Mouse (Mus musculus) kidney, embryonic 15.5 days (tissue): Measurements from ENCODE around the gene Slc11a1. TPM values are rescaled to one million over a fixed set of nuclear protein-coding genes. Genes with fewer than 3 reads are reported as not detected.
A peak's percentile ranks its signal among the peaks of the same experiment; 100 is the strongest.

Experiments used
- ATAC-seq: fragments of 200-750 bp; cut with Nextera tagmentation; replicated peaks from 2 replicates; pipeline ENCODE4 v1.8.0; 2017; ENCODE audit warnings: moderate TSS enrichment; ENCODE audit not compliant: low FRiP score
- H3K27ac ChIP-seq: fragments of 300-500 bp; sonication (generic); 2 replicates; pipeline ENCODE4 v1.5.1; 2015; ENCODE audit warnings: mild to moderate bottlenecking, inconsistent platforms
- H3K27me3 ChIP-seq: fragments of 300-500 bp; sonication (generic); 2 replicates; pipeline ENCODE4 v1.6.1; 2015; ENCODE audit warnings: inconsistent platforms
- H3K36me3 ChIP-seq: fragments of 300-500 bp; sonication (generic); 2 replicates; pipeline ENCODE4 v1.6.1; 2015; ENCODE audit warnings: inconsistent platforms
- H3K4me1 ChIP-seq: fragments of 300-500 bp; sonication (generic); 2 replicates; pipeline ENCODE4 v1.6.1; 2015; ENCODE audit warnings: inconsistent platforms
- H3K4me2 ChIP-seq: fragments of 300-500 bp; sonication (generic); 2 replicates; pipeline ENCODE4 v1.6.1; 2015; ENCODE audit warnings: moderate library complexity, mild to moderate bottlenecking, inconsistent platforms
- H3K4me3 ChIP-seq: fragments of 300-500 bp; sonication (generic); replicated peaks from 2 replicates; pipeline ENCODE4 v1.5.1; 2015; ENCODE audit warnings: mild to moderate bottlenecking, inconsistent platforms
- H3K9ac ChIP-seq: fragments of 300-500 bp; sonication (generic); 2 replicates; pipeline ENCODE4 v1.6.1; 2015; ENCODE audit warnings: mild to moderate bottlenecking, inconsistent platforms
- H3K9me3 ChIP-seq: fragments of 300-500 bp; sonication (generic); replicated peaks from 2 replicates; pipeline ENCODE4 v1.6.1; 2016; ENCODE audit warnings: inconsistent platforms
- WGBS: fragments of 180-500 bp; shearing (Covaris S2); methylation state at CpG from one replicate; pipeline ENCODE4 v1.1.7; 2015; ENCODE audit warnings: mixed read lengths; 5-methylcytosine and 5-hydroxymethylcytosine counted together
- polyA plus RNA-seq: library from polyadenylated mRNA; unstranded; fragments of >200 nt; fragmentation: Nextera tagmentation; extraction: Ambion mirVana; gene quantifications from 2 replicates; pipeline ENCODE4 v1.2.1, GENCODE M21; 2015

The Slc11a1 gene
- polyA plus RNA-seq, 1 experiment from 2014 or later: 5.9 TPM

GRCm38 (mm10) chr1:74400531-74400930 is 25.5 kb downstream of the Slc11a1 start:
- H3K4me3 ChIP-seq: no peak overlapping the region
- H3K36me3 ChIP-seq: no peaks in the 10 kb centered on the region
- no peaks in the 10 kb centered on the region for H3K27me3 ChIP-seq
- H3K4me2 ChIP-seq: no peak overlapping the region
- no peaks in the 10 kb centered on the region for H3K9me3 ChIP-seq
- WGBS: 76% methylated on average over 3 of the region's 3 CpGs
- H3K9ac ChIP-seq: no peak overlapping the region
- no peak for ATAC-seq
- H3K27ac ChIP-seq: no peak overlapping the region
- H3K4me1 ChIP-seq: peaks cover 18% of the 10 kb centered on the region

- Histone ChIP-seq H3K36me3 (no peaks in the 10 kb centered on the region), H3K27ac (no peak overlapping the region), H3K4me2 (no peak overlapping the region), H3K27me3 (no peaks in the 10 kb centered on the region), H3K9ac (no peak overlapping the region), H3K4me3 (no peak overlapping the region), H3K4me1 (peaks cover 18% of the 10 kb centered on the region), H3K9me3 (no peaks in the 10 kb centered on the region)
- ATAC-seq: no peak
- WGBS: 59% methylated on average over 16 of the region's 16 CpGs
Measured at GRCm38 (mm10) chr1:74401015-74401702, 26.2 kb downstream of the Slc11a1 start.

- WGBS: 93% methylated on average over 4 of the region's 4 CpGs
- H3K27me3 ChIP-seq: no peaks in the 10 kb centered on the region
- H3K4me3 ChIP-seq: no peak overlapping the region
- no peaks in the 10 kb centered on the region for H3K9me3 ChIP-seq
- H3K4me1 ChIP-seq: peaks cover 9% of the 10 kb centered on the region; the same call in 1 of the 2 replicates
- H3K9ac ChIP-seq: no peak overlapping the region
- H3K36me3 ChIP-seq: no peaks in the 10 kb centered on the region
- ATAC-seq: no peak
- no peak overlapping the region for H3K27ac ChIP-seq
- no peak overlapping the region for H3K4me2 ChIP-seq
Measured at GRCm38 (mm10) chr1:74404206-74404605, 29.2 kb downstream of the Slc11a1 start.

GRCm38 (mm10) chr1:74408589-74409504 is 33.9 kb downstream of the Slc11a1 start, which contains the start of gene Vil1:
Gene Vil1, plus strand, starts transcription at chr1:74409376.
- Histone ChIP-seq H3K36me3 (no peaks in the 10 kb centered on the region), H3K27me3 (no peaks in the 10 kb centered on the region), H3K27ac (peak within 1 kb of the TSS; percentile 56), H3K9me3 (no peaks in the 10 kb centered on the region), H3K4me2 (peak within 1 kb of the TSS; percentile 22), H3K4me1 (peaks cover 9% of the 10 kb centered on the region; the same call in 1 of the 2 replicates), H3K9ac (no peak within 1 kb of the TSS), H3K4me3 (no peak within 1 kb of the TSS; the same call in 1 of the 2 replicates)
- 33% methylated on average over 14 of the region's 15 CpGs for WGBS
- ATAC-seq: peak; percentile 58; the same call in 1 of the 2 replicates

GRCm38 (mm10) chr1:74411753-74412325 is 36.8 kb downstream of the Slc11a1 start:
- Histone ChIP-seq H3K9ac (no peak overlapping the region), H3K9me3 (no peaks in the 10 kb centered on the region), H3K4me2 (no peak overlapping the region), H3K27me3 (no peaks in the 10 kb centered on the region), H3K27ac (no peak overlapping the region), H3K4me1 (peaks cover 20% of the 10 kb centered on the region), H3K36me3 (no peaks in the 10 kb centered on the region), H3K4me3 (no peak overlapping the region)
- WGBS: 55% methylated on average over 2 of the region's 2 CpGs
- ATAC-seq: no peak

- no peaks in the 10 kb centered on the region for H3K9me3 ChIP-seq
- no peak overlapping the region for H3K4me2 ChIP-seq
- H3K36me3 ChIP-seq: no peaks in the 10 kb centered on the region
- no peaks in the 10 kb centered on the region for H3K27me3 ChIP-seq
- no peak for ATAC-seq
- peaks cover 20% of the 10 kb centered on the region for H3K4me1 ChIP-seq
- H3K9ac ChIP-seq: no peak overlapping the region
- 85% methylated on average over 8 of the region's 8 CpGs for WGBS
- H3K4me3 ChIP-seq: no peak overlapping the region
- no peak overlapping the region for H3K27ac ChIP-seq
Measured at GRCm38 (mm10) chr1:74412711-74413110, 37.7 kb downstream of the Slc11a1 start.

GRCm38 (mm10) chr1:74415143-74415542 is 40.1 kb downstream of the Slc11a1 start:
- no peak overlapping the region for H3K4me3 ChIP-seq
- H3K4me2 ChIP-seq: no peak overlapping the region
- no peak overlapping the region for H3K9ac ChIP-seq
- peak; percentile 70 for ATAC-seq
- 42% methylated on average over 4 of the region's 4 CpGs for WGBS
- no peak overlapping the region for H3K27ac ChIP-seq
- H3K27me3 ChIP-seq: no peaks in the 10 kb centered on the region
- H3K9me3 ChIP-seq: no peaks in the 10 kb centered on the region
- H3K4me1 ChIP-seq: peaks cover 26% of the 10 kb centered on the region
- no peaks in the 10 kb centered on the region for H3K36me3 ChIP-seq

GRCm38 (mm10) chr1:74418747-74419439 is 43.9 kb downstream of the Slc11a1 start:
- Histone ChIP-seq H3K36me3 (no peaks in the 10 kb centered on the region), H3K4me2 (no peak overlapping the region), H3K9me3 (no peaks in the 10 kb centered on the region), H3K4me1 (peaks cover 31% of the 10 kb centered on the region), H3K4me3 (no peak overlapping the region), H3K27me3 (no peaks in the 10 kb centered on the region), H3K27ac (0 out of 2 replicates have a peak overlapping the region, but pooled peaks have one; percentile 10), H3K9ac (no peak overlapping the region)
- 68% methylated on average over 17 of the region's 17 CpGs for WGBS
- no peak for ATAC-seq

GRCm38 (mm10) chr1:74419440-74419794 is 44.4 kb downstream of the Slc11a1 start:
- Histone ChIP-seq H3K27ac (0 out of 2 replicates have a peak overlapping the region, but pooled peaks have one; percentile 10), H3K27me3 (no peaks in the 10 kb centered on the region), H3K9ac (no peak overlapping the region), H3K4me3 (no peak overlapping the region), H3K4me2 (no peak overlapping the region), H3K9me3 (no peaks in the 10 kb centered on the region), H3K4me1 (peaks cover 31% of the 10 kb centered on the region), H3K36me3 (no peaks in the 10 kb centered on the region)
- WGBS: 60% methylated on average over 9 of the region's 9 CpGs
- ATAC-seq: no peak

- no peak overlapping the region for H3K9ac ChIP-seq
- no peaks in the 10 kb centered on the region for H3K9me3 ChIP-seq
- no peak overlapping the region for H3K27ac ChIP-seq
- no peak overlapping the region for H3K4me2 ChIP-seq
- no peak overlapping the region for H3K4me3 ChIP-seq
- 41% methylated on average over 8 of the region's 8 CpGs for WGBS
- H3K36me3 ChIP-seq: no peaks in the 10 kb centered on the region
- ATAC-seq: no peak
- peaks cover 20% of the 10 kb centered on the region for H3K4me1 ChIP-seq
- no peaks in the 10 kb centered on the region for H3K27me3 ChIP-seq
Measured at GRCm38 (mm10) chr1:74423147-74423546, 48.2 kb downstream of the Slc11a1 start.

- no peaks in the 10 kb centered on the region for H3K27me3 ChIP-seq
- no peak overlapping the region for H3K4me3 ChIP-seq
- 65% methylated on average over 7 of the region's 7 CpGs for WGBS
- no peak overlapping the region for H3K4me2 ChIP-seq
- no peaks in the 10 kb centered on the region for H3K36me3 ChIP-seq
- H3K9me3 ChIP-seq: no peaks in the 10 kb centered on the region
- no peak for ATAC-seq
- H3K27ac ChIP-seq: no peak overlapping the region
- H3K9ac ChIP-seq: no peak overlapping the region
- H3K4me1 ChIP-seq: peaks cover 5% of the 10 kb centered on the region; the same call in 1 of the 2 replicates
Measured at GRCm38 (mm10) chr1:74425845-74426244, 50.9 kb downstream of the Slc11a1 start.
